Mouse (Mus musculus): ENCODE data around the gene Slamf6. TPM values are rescaled to one million over a fixed set of nuclear protein-coding genes. Genes with fewer than 3 reads are reported as not detected.

The Slamf6 gene
- polyA plus RNA-seq, 1 experiment = not detected

- TF ChIP-seq GATA1 (IDR thresholded peaks at IDR 0.05; ENCODE audit: borderline replicate concordance, low read length) = no peak
- TF ChIP-seq FLI1 (IDR thresholded peaks at IDR 0.05; ENCODE audit: low read length) = no peak
- no peak overlapping the region for H3K4me3 ChIP-seq (replicated peaks)
- peaks cover 11% of the 10 kb centered on the region for H3K4me1 ChIP-seq
- no peaks in the 10 kb centered on the region for H3K27me3 ChIP-seq (replicated peaks)
- peaks cover 4% of the 10 kb centered on the region for H3K9me3 ChIP-seq
- H3K36me3 ChIP-seq (replicated peaks; ENCODE audit: low read length) = no peaks in the 10 kb centered on the region
Measured at GRCm38 (mm10) chr1:171992901-171993530, 75.7 kb downstream of the Slamf6 start.

GRCm38 (mm10) chr1:171994501-171994900, 77.2 kb downstream of the Slamf6 start:
- no peaks in the 10 kb centered on the region for H3K9me3 ChIP-seq
- no peak for TF ChIP-seq GATA1 (IDR thresholded peaks at IDR 0.05; ENCODE audit: borderline replicate concordance, low read length)
- no peak for TF ChIP-seq FLI1 (IDR thresholded peaks at IDR 0.05; ENCODE audit: low read length)
- no peak overlapping the region for H3K4me3 ChIP-seq (replicated peaks)
- H3K4me1 ChIP-seq = peaks cover 11% of the 10 kb centered on the region
- H3K27me3 ChIP-seq (replicated peaks) = no peaks in the 10 kb centered on the region
- H3K36me3 ChIP-seq (replicated peaks; ENCODE audit: low read length) = no peaks in the 10 kb centered on the region

- no peak overlapping the region for H3K4me3 ChIP-seq (replicated peaks)
- H3K27me3 ChIP-seq (replicated peaks) = no peaks in the 10 kb centered on the region
- TF ChIP-seq FLI1 (IDR thresholded peaks at IDR 0.05; ENCODE audit: low read length) (no peak), GATA1 (IDR thresholded peaks at IDR 0.05; ENCODE audit: borderline replicate concordance, low read length) (no peak)
- H3K9me3 ChIP-seq = no peaks in the 10 kb centered on the region
- H3K36me3 ChIP-seq (replicated peaks; ENCODE audit: low read length) = no peaks in the 10 kb centered on the region
- peaks cover 11% of the 10 kb centered on the region for H3K4me1 ChIP-seq
Measured at GRCm38 (mm10) chr1:171994918-171995715, 77.8 kb downstream of the Slamf6 start.

GRCm38 (mm10) chr1:171996701-171997100, 79.4 kb downstream of the Slamf6 start:
- no peaks in the 10 kb centered on the region for H3K36me3 ChIP-seq (replicated peaks; ENCODE audit: low read length)
- no peaks in the 10 kb centered on the region for H3K9me3 ChIP-seq
- H3K4me3 ChIP-seq (replicated peaks) = no peak overlapping the region
- no peaks in the 10 kb centered on the region for H3K27me3 ChIP-seq (replicated peaks)
- peaks cover 15% of the 10 kb centered on the region for H3K4me1 ChIP-seq
- no peak for TF ChIP-seq GATA1 (IDR thresholded peaks at IDR 0.05; ENCODE audit: borderline replicate concordance, low read length)
- no peak for TF ChIP-seq FLI1 (IDR thresholded peaks at IDR 0.05; ENCODE audit: low read length)

GRCm38 (mm10) chr1:171998820-171999597, 81.7 kb downstream of the Slamf6 start:
- no peak for TF ChIP-seq FLI1 (IDR thresholded peaks at IDR 0.05; ENCODE audit: low read length)
- no peak for TF ChIP-seq GATA1 (IDR thresholded peaks at IDR 0.05; ENCODE audit: borderline replicate concordance, low read length)

GRCm38 (mm10) chr1:172000641-172001040, 83.3 kb downstream of the Slamf6 start:
- H3K4me3 ChIP-seq (replicated peaks) = no peak overlapping the region
- H3K27me3 ChIP-seq (replicated peaks) = no peaks in the 10 kb centered on the region
- peaks cover 11% of the 10 kb centered on the region for H3K4me1 ChIP-seq
- no peaks in the 10 kb centered on the region for H3K36me3 ChIP-seq (replicated peaks; ENCODE audit: low read length)
- H3K9me3 ChIP-seq = no peaks in the 10 kb centered on the region
- no peak for TF ChIP-seq FLI1 (IDR thresholded peaks at IDR 0.05; ENCODE audit: low read length)
- TF ChIP-seq GATA1 (IDR thresholded peaks at IDR 0.05; ENCODE audit: borderline replicate concordance, low read length) = no peak

More at GRCm38 (mm10) chr1:171998820-171999597, 81.7 kb downstream of the Slamf6 start:
- Histone ChIP-seq H3K36me3 (replicated peaks; ENCODE audit: low read length) (no peaks in the 10 kb centered on the region), H3K9me3 (no peaks in the 10 kb centered on the region), H3K27me3 (replicated peaks) (no peaks in the 10 kb centered on the region), H3K4me1 (peaks cover 15% of the 10 kb centered on the region), H3K4me3 (replicated peaks) (no peak overlapping the region)

GRCm38 (mm10) chr1:172001665-172002064, 84.3 kb downstream of the Slamf6 start:
- peaks cover 11% of the 10 kb centered on the region for H3K4me1 ChIP-seq
- H3K4me3 ChIP-seq (replicated peaks) = no peak overlapping the region
- no peaks in the 10 kb centered on the region for H3K27me3 ChIP-seq (replicated peaks)
- H3K9me3 ChIP-seq = no peaks in the 10 kb centered on the region
- no peaks in the 10 kb centered on the region for H3K36me3 ChIP-seq (replicated peaks; ENCODE audit: low read length)
- TF ChIP-seq FLI1 (IDR thresholded peaks at IDR 0.05; ENCODE audit: low read length) (no peak), GATA1 (IDR thresholded peaks at IDR 0.05; ENCODE audit: borderline replicate concordance, low read length) (no peak)

Other genes with a start within 250 kb of the Slamf6 start
- gene Cd48, start 235.5 kb upstream of the Slamf6 start, polyA plus RNA-seq (2012; ENCODE audit: insufficient read depth, low replicate concordance) = 0.70 TPM in 1 of 2 replicates, not detected in the other
- gene Slamf1, start 150.4 kb upstream of the Slamf6 start, polyA plus RNA-seq (2012; ENCODE audit: insufficient read depth, low replicate concordance) = 6.4 and 38.5 TPM in 2 replicates
- 1.2 and 4.2 TPM in 2 replicates for gene Cd84, start 77.8 kb upstream of the Slamf6 start, polyA plus RNA-seq (2012; ENCODE audit: insufficient read depth, low replicate concordance)
- gene Gm10521, start 21.9 kb upstream of the Slamf6 start, polyA plus RNA-seq (2012; ENCODE audit: insufficient read depth, low replicate concordance) = 0.36 TPM in 1 of 2 replicates, not detected in the other
- 3.2 TPM in 1 of 2 replicates, not detected in the other for gene Vangl2, start 110.9 kb downstream of the Slamf6 start, polyA plus RNA-seq (2012; ENCODE audit: insufficient read depth, low replicate concordance)
- gene Nhlh1, start 140.1 kb downstream of the Slamf6 start, polyA plus RNA-seq (2012; ENCODE audit: insufficient read depth, low replicate concordance) = not detected in 2 replicates
- 2.9 and 15.6 TPM in 2 replicates for gene Copa, start 165.0 kb downstream of the Slamf6 start, polyA plus RNA-seq (2012; ENCODE audit: insufficient read depth, low replicate concordance)
- gene Ncstn, start 165.3 kb downstream of the Slamf6 start, polyA plus RNA-seq (2012; ENCODE audit: insufficient read depth, low replicate concordance) = 0.76 and 7.6 TPM in 2 replicates
- gene Pex19, start 209.2 kb downstream of the Slamf6 start, polyA plus RNA-seq (2012; ENCODE audit: insufficient read depth, low replicate concordance) = 4.1 and 18.9 TPM in 2 replicates
- gene Dcaf8, start 230.6 kb downstream of the Slamf6 start, polyA plus RNA-seq (2012; ENCODE audit: insufficient read depth, low replicate concordance) = 15.0 and 34.6 TPM in 2 replicates

All from megakaryocyte, embryonic 14.5 days (primary cell).